Mouse (Mus musculus) embryonic facial prominence, embryonic 15.5 days (tissue): ENCODE results near the gene Hsf2bp. TPM values are rescaled to one million over a fixed set of nuclear protein-coding genes. Genes with fewer than 3 reads are reported as not detected.

Source experiments
- ATAC-seq: fragments of 200-750 bp; cut with Nextera tagmentation; 2 replicates; pipeline ENCODE4 v1.8.0; 2017; ENCODE audit warnings: low read depth, moderate TSS enrichment; ENCODE audit not compliant: insufficient number of reproducible peaks, low FRiP score, low TSS enrichment
- H3K27ac ChIP-seq: fragments of 300-500 bp; sonication (generic); replicated peaks from 2 replicates; pipeline ENCODE4 v1.5.1; 2015; ENCODE audit warnings: mild to moderate bottlenecking, inconsistent platforms
- H3K27me3 ChIP-seq: fragments of 300-500 bp; sonication (generic); 2 replicates; pipeline ENCODE4 v1.6.1; 2015; ENCODE audit warnings: inconsistent platforms
- H3K36me3 ChIP-seq: fragments of 300-500 bp; sonication (generic); 2 replicates; pipeline ENCODE4 v1.6.1; 2015; ENCODE audit warnings: mild to moderate bottlenecking, inconsistent platforms
- H3K4me1 ChIP-seq: fragments of 300-500 bp; sonication (generic); 2 replicates; pipeline ENCODE4 v1.6.1; 2015; ENCODE audit warnings: inconsistent platforms
- H3K4me2 ChIP-seq: fragments of 300-500 bp; sonication (generic); replicated peaks from 2 replicates; pipeline ENCODE4 v1.6.1; 2015; ENCODE audit warnings: mild to moderate bottlenecking, inconsistent platforms
- H3K4me3 ChIP-seq: fragments of 300-500 bp; sonication (generic); replicated peaks from 2 replicates; pipeline ENCODE4 v1.5.1; 2015; ENCODE audit warnings: mild to moderate bottlenecking, inconsistent platforms
- H3K9ac ChIP-seq: fragments of 300-500 bp; sonication (generic); 2 replicates; pipeline ENCODE4 v1.6.1; 2015; ENCODE audit warnings: inconsistent platforms
- H3K9me3 ChIP-seq: fragments of 300-500 bp; sonication (generic); replicated peaks from 2 replicates; pipeline ENCODE4 v1.6.1; 2016; ENCODE audit warnings: inconsistent platforms
- WGBS: fragments of 180-500 bp; shearing (Covaris S2); methylation state at CpG from one replicate; pipeline ENCODE4 v1.1.7; 2015; 5-methylcytosine and 5-hydroxymethylcytosine counted together
- polyA plus RNA-seq: library from polyadenylated mRNA; unstranded; fragments of >200 nt; fragmentation: Nextera tagmentation; extraction: Ambion mirVana; gene quantifications from 2 replicates; pipeline ENCODE4 v1.2.1, GENCODE M21; 2015

Hsf2bp gene
- polyA plus RNA-seq, 1 experiment from 2014 or later, result 1.1 TPM

- Histone ChIP-seq H3K36me3 (no peaks in the 10 kb centered on the region), H3K9ac (no peak overlapping the region), H3K4me1 (peaks cover 4% of the 10 kb centered on the region; the same call in 1 of the 2 replicates), H3K9me3 (no peaks in the 10 kb centered on the region), H3K27ac (0 out of 2 replicates have a peak overlapping the region, but pooled peaks have one; percentile 28), H3K4me3 (no peak overlapping the region), H3K4me2 (no peak overlapping the region), H3K27me3 (no peaks in the 10 kb centered on the region)
- 54% methylated on average over 3 of the region's 3 CpGs for WGBS
- ATAC-seq, result no peak
Observed at GRCm38 (mm10) chr17:32012254-32012653, 23.9 kb downstream of the Hsf2bp start.

GRCm38 (mm10) chr17:32011694-32012093 lies 24.5 kb downstream of the Hsf2bp start:
- peaks cover 4% of the 10 kb centered on the region; the same call in 1 of the 2 replicates for H3K4me1 ChIP-seq
- H3K27ac ChIP-seq, result no peak overlapping the region
- H3K36me3 ChIP-seq, result no peaks in the 10 kb centered on the region
- no peaks in the 10 kb centered on the region for H3K27me3 ChIP-seq
- H3K9ac ChIP-seq, result no peak overlapping the region
- H3K4me2 ChIP-seq, result no peak overlapping the region
- H3K4me3 ChIP-seq, result no peak overlapping the region
- no peak for ATAC-seq
- H3K9me3 ChIP-seq, result no peaks in the 10 kb centered on the region
- 84% methylated on average over 6 of the region's 6 CpGs for WGBS

GRCm38 (mm10) chr17:32006800-32007199 lies 29.3 kb downstream of the Hsf2bp start:
- 65% methylated on average over 5 of the region's 5 CpGs for WGBS

GRCm38 (mm10) chr17:32003251-32003650 lies 32.9 kb downstream of the Hsf2bp start:
- ATAC-seq, result no peak
- H3K4me1 ChIP-seq, result no peaks in the 10 kb centered on the region
- H3K9ac ChIP-seq, result no peak overlapping the region
- no peak overlapping the region for H3K4me3 ChIP-seq
- H3K9me3 ChIP-seq, result no peaks in the 10 kb centered on the region
- H3K36me3 ChIP-seq, result no peaks in the 10 kb centered on the region
- H3K27ac ChIP-seq, result no peak overlapping the region
- H3K4me2 ChIP-seq, result no peak overlapping the region
- no peaks in the 10 kb centered on the region for H3K27me3 ChIP-seq
- 77% methylated on average over 3 of the region's 3 CpGs for WGBS

More at GRCm38 (mm10) chr17:32006800-32007199, 29.3 kb downstream of the Hsf2bp start:
- Histone ChIP-seq H3K36me3 (no peaks in the 10 kb centered on the region), H3K4me3 (no peak overlapping the region), H3K9me3 (no peaks in the 10 kb centered on the region), H3K9ac (no peak overlapping the region), H3K4me1 (no peaks in the 10 kb centered on the region), H3K27me3 (no peaks in the 10 kb centered on the region), H3K27ac (no peak overlapping the region), H3K4me2 (no peak overlapping the region)
- no peak for ATAC-seq

GRCm38 (mm10) chr17:31998351-31998750 lies 37.8 kb downstream of the Hsf2bp start:
- no peaks in the 10 kb centered on the region for H3K4me1 ChIP-seq
- H3K4me2 ChIP-seq, result no peak overlapping the region
- 49% methylated on average over 1 of the region's 1 CpGs for WGBS
- no peaks in the 10 kb centered on the region for H3K9me3 ChIP-seq
- no peak for ATAC-seq
- H3K9ac ChIP-seq, result no peak overlapping the region
- no peak overlapping the region for H3K27ac ChIP-seq
- H3K36me3 ChIP-seq, result no peaks in the 10 kb centered on the region
- no peak overlapping the region for H3K4me3 ChIP-seq
- H3K27me3 ChIP-seq, result no peaks in the 10 kb centered on the region

GRCm38 (mm10) chr17:31996331-31996730 lies 39.8 kb downstream of the Hsf2bp start:
- Histone ChIP-seq H3K4me1 (no peaks in the 10 kb centered on the region), H3K36me3 (no peaks in the 10 kb centered on the region), H3K9ac (no peak overlapping the region), H3K27me3 (no peaks in the 10 kb centered on the region), H3K27ac (no peak overlapping the region), H3K4me2 (no peak overlapping the region), H3K4me3 (no peak overlapping the region), H3K9me3 (no peaks in the 10 kb centered on the region)
- 69% methylated on average over 4 of the region's 4 CpGs for WGBS
- no peak for ATAC-seq

GRCm38 (mm10) chr17:31995784-31996183 lies 40.4 kb downstream of the Hsf2bp start:
- 82% methylated on average over 2 of the region's 2 CpGs for WGBS
- H3K9me3 ChIP-seq, result no peaks in the 10 kb centered on the region
- no peak overlapping the region for H3K4me3 ChIP-seq
- H3K36me3 ChIP-seq, result no peaks in the 10 kb centered on the region
- H3K4me1 ChIP-seq, result no peaks in the 10 kb centered on the region
- H3K9ac ChIP-seq, result no peak overlapping the region
- H3K27me3 ChIP-seq, result no peaks in the 10 kb centered on the region
- no peak for ATAC-seq
- no peak overlapping the region for H3K27ac ChIP-seq
- no peak overlapping the region for H3K4me2 ChIP-seq

- no peak for ATAC-seq
- H3K4me3 ChIP-seq, result no peak overlapping the region
- H3K9me3 ChIP-seq, result no peaks in the 10 kb centered on the region
- H3K27ac ChIP-seq, result 0 out of 2 replicates have a peak overlapping the region, but pooled peaks have one; percentile 39
- no peaks in the 10 kb centered on the region for H3K36me3 ChIP-seq
- no peak overlapping the region for H3K4me2 ChIP-seq
- no peaks in the 10 kb centered on the region for H3K27me3 ChIP-seq
- no peaks in the 10 kb centered on the region for H3K4me1 ChIP-seq
- no peak overlapping the region for H3K9ac ChIP-seq
Observed at GRCm38 (mm10) chr17:31994132-31994531, 42.0 kb downstream of the Hsf2bp start.

GRCm38 (mm10) chr17:31993354-31993753 lies 42.8 kb downstream of the Hsf2bp start:
- no peak for ATAC-seq
- no peaks in the 10 kb centered on the region for H3K27me3 ChIP-seq
- no peaks in the 10 kb centered on the region for H3K36me3 ChIP-seq
- no peak overlapping the region for H3K4me3 ChIP-seq
- WGBS, result 87% methylated on average over 1 of the region's 1 CpGs
- H3K4me2 ChIP-seq, result no peak overlapping the region
- H3K9me3 ChIP-seq, result no peaks in the 10 kb centered on the region
- H3K9ac ChIP-seq, result no peak overlapping the region
- no peaks in the 10 kb centered on the region for H3K4me1 ChIP-seq
- H3K27ac ChIP-seq, result no peak overlapping the region

GRCm38 (mm10) chr17:31992004-31992403 lies 44.1 kb downstream of the Hsf2bp start:
- Histone ChIP-seq H3K9me3 (no peaks in the 10 kb centered on the region), H3K27me3 (no peaks in the 10 kb centered on the region), H3K36me3 (no peaks in the 10 kb centered on the region), H3K4me3 (no peak overlapping the region), H3K4me2 (no peak overlapping the region), H3K4me1 (0 out of 2 replicates have a peak, but pooled peaks cover 2% of the 10 kb centered on the region), H3K9ac (no peak overlapping the region), H3K27ac (no peak overlapping the region)
- ATAC-seq, result no peak
- 47% methylated on average over 2 of the region's 2 CpGs for WGBS

- no peak for ATAC-seq
- WGBS, result 89% methylated on average over 2 of the region's 2 CpGs
- no peaks in the 10 kb centered on the region for H3K27me3 ChIP-seq
- H3K9me3 ChIP-seq, result no peaks in the 10 kb centered on the region
- no peak overlapping the region for H3K4me2 ChIP-seq
- no peaks in the 10 kb centered on the region for H3K36me3 ChIP-seq
- H3K27ac ChIP-seq, result no peak overlapping the region
- H3K4me3 ChIP-seq, result no peak overlapping the region
- 0 out of 2 replicates have a peak, but pooled peaks cover 2% of the 10 kb centered on the region for H3K4me1 ChIP-seq
- no peak overlapping the region for H3K9ac ChIP-seq
Observed at GRCm38 (mm10) chr17:31989035-31989434, 47.1 kb downstream of the Hsf2bp start.

GRCm38 (mm10) chr17:31986915-31987314 lies 49.2 kb downstream of the Hsf2bp start:
- H3K9ac ChIP-seq, result no peak overlapping the region
- H3K27ac ChIP-seq, result no peak overlapping the region
- H3K36me3 ChIP-seq, result no peaks in the 10 kb centered on the region
- ATAC-seq, result no peak
- no peaks in the 10 kb centered on the region for H3K27me3 ChIP-seq
- no peaks in the 10 kb centered on the region for H3K9me3 ChIP-seq
- H3K4me1 ChIP-seq, result peaks cover 20% of the 10 kb centered on the region
- H3K4me3 ChIP-seq, result no peak overlapping the region
- 80% methylated on average over 1 of the region's 1 CpGs for WGBS
- H3K4me2 ChIP-seq, result no peak overlapping the region
